Mouse (Mus musculus) myocyte (in vitro differentiated cells): Measurements from ENCODE around the gene Smim14. TPM values are rescaled to one million over a fixed set of nuclear protein-coding genes. Genes with fewer than 3 reads are reported as not detected.

Source experiments
- H3K27me3 ChIP-seq: one replicate; pipeline ENCODE4 v1.6.1; 2011; ENCODE audit not compliant: control insufficient read depth, insufficient read depth, insufficient read length
- H3K36me3 ChIP-seq: one replicate; pipeline ENCODE4 v1.6.1; 2011; ENCODE audit not compliant: control insufficient read depth, insufficient read depth
- H3K4me2 ChIP-seq: one replicate; pipeline ENCODE4 v1.6.1; 2011; ENCODE audit warnings: low read depth, control low read depth
- H3K4me3 ChIP-seq: one replicate; pipeline ENCODE4 v1.5.1; 2011; ENCODE audit warnings: mild to moderate bottlenecking, control low read depth, moderate library complexity
- H3K79me2 ChIP-seq: one replicate; pipeline ENCODE4 v1.6.1; 2011; ENCODE audit not compliant: control insufficient read depth, insufficient read depth
- H3ac ChIP-seq: one replicate; pipeline ENCODE4 v1.6.1; 2011; ENCODE audit not compliant: control insufficient read depth, insufficient read length
- CEBPB ChIP-seq: IDR thresholded peaks from 2 replicates; pipeline ENCODE4 v1.6.1; 2011; ENCODE audit warnings: mild to moderate bottlenecking, moderate library complexity; ENCODE audit not compliant: poor library complexity, insufficient read depth, severe bottlenecking
- E2F4 ChIP-seq: IDR thresholded peaks from one replicate; pipeline ENCODE4 v1.6.1; 2011; ENCODE audit warnings: mild to moderate bottlenecking, control low read depth, moderate library complexity; ENCODE audit not compliant: insufficient read depth
- MAX ChIP-seq: IDR thresholded peaks from one replicate; pipeline ENCODE4 v1.6.1; 2011; ENCODE audit warnings: low read depth, mild to moderate bottlenecking, control low read depth
- MYOD1 ChIP-seq, 3 experiments: IDR thresholded peaks; one replicate each; pipeline ENCODE4 v1.6.1; 2011; ENCODE audit warnings: control low read depth in 2 of 3, low read depth in 2 of 3, mild to moderate bottlenecking in 2 of 3, moderate library complexity in 1 of 3; ENCODE audit not compliant: insufficient read length in 2 of 3, control insufficient read depth in 1 of 3
- MYOG ChIP-seq, 3 experiments: IDR thresholded peaks; one replicate each; pipeline ENCODE4 v1.6.1; 2011; ENCODE audit warnings: control low read depth in 2 of 3, low read depth in 2 of 3, mild to moderate bottlenecking in 2 of 3; ENCODE audit not compliant: insufficient read length in 2 of 3, control insufficient read depth in 1 of 3, insufficient read depth in 1 of 3
- POLR2A ChIP-seq: IDR thresholded peaks from one replicate; pipeline ENCODE4 v1.6.1; 2011; ENCODE audit warnings: low read depth, mild to moderate bottlenecking, control low read depth, moderate library complexity; ENCODE audit not compliant: insufficient read length
- POLR2AphosphoS2 ChIP-seq: IDR thresholded peaks from one replicate; pipeline ENCODE4 v1.6.1; 2011; ENCODE audit warnings: low read depth, control low read depth; ENCODE audit not compliant: insufficient read length
- REST ChIP-seq: IDR thresholded peaks from one replicate; pipeline ENCODE4 v1.6.1; 2011; ENCODE audit warnings: mild to moderate bottlenecking, control low read depth, moderate library complexity; ENCODE audit not compliant: insufficient read depth, insufficient read length
- SRF ChIP-seq: IDR thresholded peaks from one replicate; pipeline ENCODE4 v1.6.1; 2011; ENCODE audit warnings: low read depth; ENCODE audit not compliant: control insufficient read depth, insufficient read length
- TCF12 ChIP-seq: IDR thresholded peaks from one replicate; pipeline ENCODE4 v1.6.1; 2011; ENCODE audit warnings: mild to moderate bottlenecking, control low read depth; ENCODE audit not compliant: poor library complexity, insufficient read depth, severe bottlenecking
- TCF3 ChIP-seq: IDR thresholded peaks from one replicate; pipeline ENCODE4 v1.6.1; 2011; ENCODE audit warnings: low read depth, control low read depth; ENCODE audit not compliant: insufficient read length
- USF1 ChIP-seq: IDR thresholded peaks from one replicate; pipeline ENCODE4 v1.6.1; 2011; ENCODE audit warnings: low read depth, mild to moderate bottlenecking, control low read depth, moderate library complexity
- polyA plus RNA-seq: library from polyadenylated mRNA; unstranded; fragments of >200 nt; fragmentation: generic; extraction: Trizol; gene quantifications from one replicate; pipeline ENCODE4 v1.2.1, GENCODE M21; 2012; ENCODE audit warnings: missing spikeins

Gene Smim14
- polyA plus RNA-seq = 83.3 TPM

GRCm38 (mm10) chr5:65536751-65537419 is at the start of gene Smim14, which contains the start of gene Ube2k:
TSS of gene Smim14 (minus strand) at chr5:65537184.
TSS of gene Ube2k (plus strand) at chr5:65537233.
- TF ChIP-seq POLR2AphosphoS2 (peak; percentile 97), POLR2A (peak; percentile 99), CEBPB (no peak), MYOD1 (IDR thresholded peaks at IDR 0.05; ENCODE audit: control insufficient read depth in 1 of 3, insufficient read length in 2 of 3, low read depth in 2 of 3) (peak in 1 of 3 experiments; percentile 50), E2F4 (no peak), MAX (no peak)
- peak within 1 kb of the TSS; percentile 86 for H3K4me3 ChIP-seq
- H3K27me3 ChIP-seq = no peaks in the 10 kb centered on the region
- H3K4me2 ChIP-seq = peak within 1 kb of the TSS; percentile 97
- H3ac ChIP-seq = peak within 1 kb of the TSS; percentile 93
- H3K79me2 ChIP-seq = peaks cover 44% of the 10 kb centered on the region
- no peaks in the 10 kb centered on the region for H3K36me3 ChIP-seq

- Histone ChIP-seq H3ac (no peak overlapping the region), H3K36me3 (peaks cover 8% of the 10 kb centered on the region), H3K27me3 (no peaks in the 10 kb centered on the region), H3K79me2 (no peaks in the 10 kb centered on the region), H3K4me3 (no peak overlapping the region), H3K4me2 (no peak overlapping the region)
- TF ChIP-seq E2F4 (no peak), SRF (no peak), POLR2A (no peak), MAX (no peak), MYOD1 (IDR thresholded peaks at IDR 0.05; ENCODE audit: control insufficient read depth in 1 of 3, insufficient read length in 2 of 3, low read depth in 2 of 3) (no peak), POLR2AphosphoS2 (no peak), REST (no peak), USF1 (no peak), TCF12 (no peak), MYOG (IDR thresholded peaks at IDR 0.05; ENCODE audit: control insufficient read depth in 1 of 3, insufficient read depth in 1 of 3, insufficient read length in 2 of 3, low read depth in 2 of 3) (no peak), TCF3 (no peak), CEBPB (no peak)
Measured at GRCm38 (mm10) chr5:65586291-65586690, 49.3 kb upstream of the Smim14 start.

GRCm38 (mm10) chr5:65578545-65578944 is 41.6 kb upstream of the Smim14 start:
- Histone ChIP-seq H3ac (no peak overlapping the region), H3K4me2 (no peak overlapping the region), H3K36me3 (peaks cover 11% of the 10 kb centered on the region), H3K27me3 (no peaks in the 10 kb centered on the region), H3K79me2 (peaks cover 25% of the 10 kb centered on the region), H3K4me3 (no peak overlapping the region)
- TF ChIP-seq SRF = no peak
- no peak for TF ChIP-seq TCF12
- TF ChIP-seq TCF3 = no peak
- TF ChIP-seq MYOD1 (IDR thresholded peaks at IDR 0.05; ENCODE audit: control insufficient read depth in 1 of 3, insufficient read length in 2 of 3, low read depth in 2 of 3) = no peak
- no peak for TF ChIP-seq USF1
- TF ChIP-seq POLR2AphosphoS2 = no peak

- peaks cover 31% of the 10 kb centered on the region for H3K79me2 ChIP-seq
- no peaks in the 10 kb centered on the region for H3K27me3 ChIP-seq
- H3ac ChIP-seq = no peak overlapping the region
- peaks cover 17% of the 10 kb centered on the region for H3K36me3 ChIP-seq
- H3K4me3 ChIP-seq = no peak overlapping the region
- TF ChIP-seq USF1 = no peak
- H3K4me2 ChIP-seq = no peak overlapping the region
Measured at GRCm38 (mm10) chr5:65575896-65576295, 38.9 kb upstream of the Smim14 start.

- peaks cover 40% of the 10 kb centered on the region for H3K79me2 ChIP-seq
- no peak overlapping the region for H3ac ChIP-seq
- no peak overlapping the region for H3K4me2 ChIP-seq
- no peaks in the 10 kb centered on the region for H3K27me3 ChIP-seq
- peaks cover 17% of the 10 kb centered on the region for H3K36me3 ChIP-seq
- TF ChIP-seq POLR2AphosphoS2 (no peak), TCF12 (no peak), USF1 (no peak), SRF (no peak), MYOG (IDR thresholded peaks at IDR 0.05; ENCODE audit: control insufficient read depth in 1 of 3, insufficient read depth in 1 of 3, insufficient read length in 2 of 3, low read depth in 2 of 3) (no peak), E2F4 (no peak), CEBPB (no peak), REST (no peak), MAX (no peak), TCF3 (no peak), MYOD1 (IDR thresholded peaks at IDR 0.05; ENCODE audit: control insufficient read depth in 1 of 3, insufficient read length in 2 of 3, low read depth in 2 of 3) (no peak), POLR2A (no peak)
- H3K4me3 ChIP-seq = no peak overlapping the region
Measured at GRCm38 (mm10) chr5:65574876-65575275, 37.9 kb upstream of the Smim14 start.
